Mouse (Mus musculus) kidney, postnatal 10 days (tissue): ENCODE measurements around the gene Teddm1a.
A peak's percentile ranks its signal among the peaks of the same experiment; 100 is the strongest.

Source experiments
- DNase-seq: peaks from one replicate; pipeline ENCODE4 v3.0.0; 2021; ENCODE audit warnings: mixed read lengths

The Teddm1a gene

GRCm38 (mm10) chr1:153905884-153906283, 14.3 kb downstream of the Teddm1a start:
- DNase-seq = no peak

DNA sequence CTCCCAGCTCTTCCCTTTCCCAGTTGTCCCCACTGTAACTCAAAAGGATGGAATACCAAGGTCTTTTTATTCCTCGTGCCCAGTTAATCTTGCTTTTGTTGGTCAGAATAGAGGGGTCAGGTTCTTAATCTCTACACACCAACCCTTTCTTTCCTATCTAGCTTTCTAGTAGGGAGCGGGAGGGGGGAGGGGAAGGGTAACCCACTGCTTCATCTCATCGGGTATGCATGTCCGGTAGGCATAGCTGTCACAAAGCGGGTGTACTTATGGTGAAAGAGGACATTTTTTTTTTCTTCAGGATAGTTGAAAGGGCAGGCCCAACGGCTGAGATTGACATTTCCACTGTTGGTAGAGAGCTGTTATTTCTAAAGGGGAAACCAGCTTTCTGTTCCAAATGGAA, 16.7 kb downstream of the Teddm1a start:
- DNase-seq = no peak

- no peak for DNase-seq
These were observed 17.2 kb downstream of the Teddm1a start for GRCm38 (mm10) chr1:153908741-153909140.

DNA sequence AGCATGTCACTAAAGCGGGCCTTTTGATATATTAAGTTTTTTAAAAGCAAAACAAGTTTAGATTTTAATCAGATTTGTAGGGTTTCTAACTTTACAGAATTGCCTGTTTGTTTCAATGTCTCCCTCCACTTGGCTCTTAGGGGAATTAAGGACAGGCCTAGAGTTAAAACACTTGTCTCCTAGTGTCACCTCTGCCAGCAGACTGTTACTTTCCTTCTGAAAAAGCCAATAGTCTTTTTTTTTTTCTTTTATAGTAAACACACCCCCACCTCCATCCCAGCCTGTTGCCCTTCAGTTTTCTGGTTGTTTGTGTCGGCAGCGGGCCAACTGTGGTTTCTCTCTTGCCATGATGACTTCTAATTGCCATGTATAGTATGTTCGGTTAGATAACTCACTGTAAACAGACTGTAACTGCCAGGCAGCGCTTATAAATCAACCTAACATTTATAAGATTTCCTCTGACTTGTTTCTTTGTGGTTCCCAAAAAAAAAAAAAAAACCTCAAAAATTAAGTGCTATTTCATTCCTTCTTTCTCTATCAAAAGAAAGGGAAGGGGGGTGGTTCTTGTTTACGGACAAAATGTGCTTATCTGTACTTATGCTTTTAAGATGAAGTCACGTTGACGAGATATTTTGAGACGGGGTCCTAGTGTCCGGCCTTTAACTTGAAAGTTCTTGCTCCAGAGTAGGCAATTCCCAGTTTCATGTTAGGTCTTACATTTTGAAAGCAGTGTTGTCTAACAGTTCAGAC, 17.8 kb downstream of the Teddm1a start:
- DNase-seq = peak; percentile 61

DNA sequence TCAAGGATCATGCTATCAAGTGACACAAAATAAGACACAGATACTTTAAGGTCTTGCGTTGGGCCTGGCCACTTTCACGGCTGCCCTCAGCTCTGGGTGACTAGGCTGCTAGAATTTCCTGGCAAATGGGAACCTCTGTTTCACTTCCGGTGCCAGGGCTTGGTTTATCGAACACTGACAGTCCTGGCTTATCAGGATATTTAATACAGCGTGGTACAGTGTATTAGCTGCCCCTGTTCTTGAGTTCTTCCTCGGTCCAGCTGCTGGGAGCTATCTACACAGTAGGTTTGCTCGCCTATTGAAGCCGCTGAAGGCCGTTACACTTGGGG, 18.4 kb downstream of the Teddm1a start:
- DNase-seq = no peak

- DNase-seq = no peak
These were observed 18.9 kb downstream of the Teddm1a start for GRCm38 (mm10) chr1:153910423-153910822.

GRCm38 (mm10) chr1:153911276-153911795, 19.8 kb downstream of the Teddm1a start:
- no peak for DNase-seq

DNA sequence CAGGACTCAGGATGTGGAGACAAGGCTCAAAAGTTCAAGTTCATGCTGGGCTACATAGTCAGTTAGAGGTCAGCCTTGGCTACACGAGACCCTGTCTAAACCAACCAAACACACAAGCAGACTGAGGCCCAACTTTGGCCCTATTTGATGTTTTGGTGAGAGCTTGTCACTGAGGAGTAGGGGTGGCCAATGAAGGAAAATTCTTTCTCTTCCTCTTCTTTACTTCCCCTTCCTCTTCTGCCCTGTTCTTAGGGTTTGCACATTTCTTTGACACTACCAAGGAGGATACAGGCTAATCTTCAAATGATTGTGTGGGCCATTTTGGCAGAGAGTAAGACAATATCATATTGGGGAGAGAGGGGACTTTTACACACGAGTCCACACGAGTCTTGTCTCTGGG, 22.3 kb downstream of the Teddm1a start:
- DNase-seq = no peak

DNA sequence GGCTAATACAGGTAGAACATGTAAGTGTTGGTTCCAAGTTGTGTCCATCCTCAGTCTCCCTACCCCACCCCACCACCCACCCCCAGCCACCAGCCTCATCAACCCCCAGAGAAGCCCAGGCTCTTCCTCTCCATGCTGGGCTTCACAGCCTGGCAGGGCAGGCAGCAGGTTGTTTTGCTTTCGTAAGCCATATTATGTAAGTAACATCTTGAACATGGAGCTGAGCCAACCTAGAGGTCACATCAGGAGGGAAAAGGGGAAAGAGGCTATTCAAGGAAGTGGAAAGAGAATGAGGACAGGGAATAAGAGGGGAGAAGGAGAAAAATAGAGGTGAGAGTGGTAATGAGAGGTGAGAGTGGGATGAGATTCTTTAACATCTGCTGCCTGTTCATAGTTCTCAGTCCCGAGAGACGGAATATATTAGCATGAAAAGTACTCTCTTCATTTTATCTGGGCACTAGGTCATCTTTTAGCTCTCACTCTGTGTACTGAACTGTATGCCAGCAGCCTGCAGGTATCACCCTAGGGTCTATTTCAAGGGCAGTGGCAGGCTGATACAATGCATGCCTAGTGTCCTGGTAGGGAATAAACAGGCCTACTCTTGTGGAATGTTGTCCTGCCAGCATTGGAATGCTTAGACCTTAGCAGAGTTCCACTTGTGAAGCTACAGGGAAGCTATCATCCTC, 27.1 kb downstream of the Teddm1a start:
- DNase-seq = peak; percentile 26

GRCm38 (mm10) chr1:153921642-153922041, 30.1 kb downstream of the Teddm1a start:
- no peak for DNase-seq

DNA sequence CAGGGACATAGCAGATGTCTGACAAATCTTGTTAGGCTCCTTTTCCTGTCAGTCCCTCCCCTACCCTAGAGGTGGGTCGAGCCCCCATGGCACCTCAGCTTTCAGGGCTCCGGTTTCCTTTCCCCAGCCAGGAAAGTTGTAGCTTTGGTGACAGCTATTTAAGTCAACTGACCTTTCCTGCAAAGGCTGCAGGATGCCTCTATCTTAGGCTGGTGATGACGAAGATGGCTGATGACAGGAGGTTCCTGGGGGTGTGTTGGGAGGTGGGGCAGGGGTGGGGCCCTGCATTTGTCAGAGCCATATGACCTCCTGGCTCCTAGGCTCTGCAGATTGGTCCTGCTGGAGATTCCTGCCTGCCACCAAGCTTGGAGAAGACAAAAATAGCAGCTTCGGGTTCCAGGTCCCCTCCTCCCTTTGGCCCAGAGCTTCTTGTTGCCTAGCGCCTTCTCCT, 31.1 kb downstream of the Teddm1a start:
- DNase-seq = no peak

DNA sequence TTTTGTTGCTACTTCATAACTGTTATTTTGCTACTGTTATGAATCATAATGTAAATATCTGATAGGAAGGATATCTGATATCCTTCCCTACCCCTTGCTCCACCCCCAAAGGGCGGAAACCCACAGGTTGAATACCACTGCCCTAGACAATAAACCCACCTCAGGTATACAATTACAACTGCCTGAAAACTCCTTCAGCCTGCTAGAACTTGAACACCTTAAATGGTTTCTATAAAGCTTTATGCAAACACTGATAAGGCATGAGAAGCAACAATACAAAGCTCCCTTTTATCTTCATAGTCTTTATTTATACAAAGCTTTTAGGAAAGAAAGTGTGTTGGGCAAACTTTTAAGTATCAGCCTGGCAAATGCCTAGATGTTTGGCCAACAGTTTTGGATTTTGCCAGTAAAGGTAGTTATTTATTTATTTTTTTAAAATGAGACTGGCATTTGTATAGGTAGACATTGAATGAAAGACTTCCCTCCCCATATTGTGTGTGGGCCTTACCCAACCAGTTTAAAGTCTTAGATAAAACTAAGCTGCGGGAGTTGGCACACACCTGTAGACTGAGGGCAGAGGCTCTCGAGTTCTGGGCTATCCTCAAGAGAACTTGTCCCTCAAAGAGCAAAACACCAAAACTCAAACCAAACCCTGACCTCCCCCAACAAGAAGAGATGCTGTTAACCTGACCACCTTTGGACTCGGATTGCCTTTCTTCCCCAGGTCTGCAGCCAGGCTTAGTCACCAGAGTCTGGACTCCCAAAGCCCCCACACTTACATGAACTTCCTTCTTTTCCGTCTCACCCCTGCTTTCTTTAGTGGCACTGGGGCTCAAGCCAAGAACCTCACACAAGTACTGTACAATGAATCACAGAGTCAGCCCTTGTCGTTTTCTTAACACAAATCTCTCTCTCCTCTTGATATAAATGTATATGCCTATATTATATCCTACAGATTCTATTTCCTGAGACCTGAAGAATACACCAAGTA, 33.1 kb downstream of the Teddm1a start:
- no peak for DNase-seq

DNA sequence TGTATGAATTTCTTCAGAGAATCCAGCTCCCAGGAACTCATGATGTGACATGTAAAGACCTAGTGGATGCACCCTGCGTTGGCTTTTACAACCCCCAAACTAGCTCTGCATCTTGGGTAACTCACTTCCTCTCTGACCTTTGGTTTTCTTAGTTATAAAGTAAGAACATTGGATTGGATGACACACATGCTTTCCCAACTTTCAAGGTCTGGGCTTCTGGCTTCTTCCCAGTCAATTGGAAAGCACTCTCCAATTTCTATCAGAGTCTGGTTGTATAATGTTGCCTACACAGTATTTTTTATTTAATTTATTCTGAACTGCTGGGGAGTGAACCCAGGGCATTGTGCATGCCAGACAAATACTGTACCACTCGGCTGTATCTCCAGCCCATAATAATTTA, 38.9 kb downstream of the Teddm1a start:
- DNase-seq = no peak

GRCm38 (mm10) chr1:153933772-153934171, 42.2 kb downstream of the Teddm1a start:
- DNase-seq = no peak

GRCm38 (mm10) chr1:153935844-153936380, 44.4 kb downstream of the Teddm1a start:
- DNase-seq = no peak

GRCm38 (mm10) chr1:153937025-153937424, 45.5 kb downstream of the Teddm1a start:
- no peak for DNase-seq

GRCm38 (mm10) chr1:153940986-153941385, 49.4 kb downstream of the Teddm1a start:
- no peak for DNase-seq
